Mouse (Mus musculus) forebrain, embryonic 14.5 days (tissue): ENCODE results near the gene Zfp637. TPM values are rescaled to one million over a fixed set of nuclear protein-coding genes. Genes with fewer than 3 reads are reported as not detected.

Experiments used
- ATAC-seq: fragments of 200-750 bp; cut with Nextera tagmentation; 2 replicates; pipeline ENCODE4 v1.8.0; 2017; ENCODE audit warnings: mild to moderate bottlenecking, moderate library complexity
- DNase-seq: peaks from one replicate; pipeline ENCODE4 v3.0.0-alpha.2; 2015; ENCODE audit warnings: low spot score
- H3K27ac ChIP-seq: fragments of 300-500 bp; sonication (generic); 2 replicates; pipeline ENCODE4 v1.5.1; 2014; ENCODE audit warnings: low read depth, mild to moderate bottlenecking, control low read depth, low read length, moderate library complexity
- H3K27me3 ChIP-seq: fragments of 300-500 bp; sonication (generic); replicated peaks from 2 replicates; pipeline ENCODE4 v1.6.1; 2014; ENCODE audit warnings: low read length, control low read depth, mixed read lengths; ENCODE audit not compliant: control insufficient read depth, insufficient read depth
- H3K36me3 ChIP-seq: fragments of 300-500 bp; sonication (generic); 2 replicates; pipeline ENCODE4 v1.6.1; 2014; ENCODE audit warnings: low read length, control low read depth; ENCODE audit not compliant: control insufficient read depth, insufficient read depth
- H3K4me1 ChIP-seq: fragments of 300-500 bp; sonication (generic); 2 replicates; pipeline ENCODE4 v1.6.1; 2014; ENCODE audit warnings: antibody characterized with exemption, low read length, control low read depth; ENCODE audit not compliant: control insufficient read depth, insufficient read depth
- H3K4me2 ChIP-seq: fragments of 300-500 bp; sonication (generic); 2 replicates; pipeline ENCODE4 v1.6.1; 2014; ENCODE audit warnings: mild to moderate bottlenecking, control low read depth, low read length
- H3K4me3 ChIP-seq: fragments of 300-500 bp; sonication (generic); 2 replicates; pipeline ENCODE4 v1.5.1; 2014; ENCODE audit warnings: low read depth, low read length, control low read depth
- H3K9ac ChIP-seq: fragments of 300-500 bp; sonication (generic); 2 replicates; pipeline ENCODE4 v1.6.1; 2014; ENCODE audit warnings: mild to moderate bottlenecking, low read length, control low read depth, moderate library complexity
- H3K9me3 ChIP-seq: fragments of 300-500 bp; sonication (generic); replicated peaks from 2 replicates; pipeline ENCODE4 v1.6.1; 2016; ENCODE audit warnings: low read length, control low read depth, mixed read lengths; ENCODE audit not compliant: control insufficient read depth
- whole genome bisulfite sequencing: fragments of 180-500 bp; shearing (Covaris S2); extraction: QIAGEN DNeasy Blood & Tissue Kit; methylation state at CpG from one replicate; pipeline ENCODE4 v1.1.7; 2014; 5-methylcytosine and 5-hydroxymethylcytosine counted together
- polyA plus RNA-seq: library from polyadenylated mRNA; unstranded; fragments of >200 nt; fragmentation: Nextera tagmentation; extraction: Ambion mirVana; gene quantifications from 2 replicates; pipeline ENCODE4 v1.2.1, GENCODE M21; 2014

Zfp637 gene
- 244 and 252 TPM in 2 replicates for polyA plus RNA-seq

GRCm38 (mm10) chr6:117840686-117841510 lies at the start of gene Zfp637:
Gene Zfp637, plus strand, starts transcription at chr6:117841180.
- Histone ChIP-seq H3K4me3 (peak within 1 kb of the TSS; percentile 94), H3K27me3 (no peaks in the 10 kb centered on the region), H3K36me3 (peaks cover 32% of the 10 kb centered on the region), H3K9ac (peak within 1 kb of the TSS; percentile 99), H3K4me1 (peaks cover 7% of the 10 kb centered on the region; the same call in 1 of the 2 replicates), H3K4me2 (peak within 1 kb of the TSS; percentile 79), H3K9me3 (no peaks in the 10 kb centered on the region), H3K27ac (peak within 1 kb of the TSS; percentile 94)
- DNase-seq = peak; percentile 98
- peak; percentile 98 for ATAC-seq
- under 1% methylated on average over 64 of the region's 66 CpGs for WGBS

- H3K9me3 ChIP-seq = no peaks in the 10 kb centered on the region
- no peaks in the 10 kb centered on the region for H3K27me3 ChIP-seq
- no peak for DNase-seq
- no peak for ATAC-seq
- 91% methylated on average over 3 of the region's 3 CpGs for WGBS
- no peak overlapping the region for H3K27ac ChIP-seq
- no peak overlapping the region for H3K4me2 ChIP-seq
- no peaks in the 10 kb centered on the region for H3K36me3 ChIP-seq
- no peaks in the 10 kb centered on the region for H3K4me1 ChIP-seq
- H3K9ac ChIP-seq = no peak overlapping the region
- no peak overlapping the region for H3K4me3 ChIP-seq
Measured at GRCm38 (mm10) chr6:117795251-117795650, 45.7 kb upstream of the Zfp637 start.

GRCm38 (mm10) chr6:117800824-117801223 lies 40.2 kb upstream of the Zfp637 start:
- ATAC-seq (no peak), DNase-seq (no peak)
- Histone ChIP-seq H3K27me3 (no peaks in the 10 kb centered on the region), H3K27ac (no peak overlapping the region), H3K4me1 (no peaks in the 10 kb centered on the region), H3K4me2 (no peak overlapping the region), H3K4me3 (no peak overlapping the region), H3K9me3 (no peaks in the 10 kb centered on the region), H3K9ac (no peak overlapping the region), H3K36me3 (no peaks in the 10 kb centered on the region)
- 78% methylated on average over 7 of the region's 7 CpGs for WGBS

- Histone ChIP-seq H3K27me3 (no peaks in the 10 kb centered on the region), H3K9ac (no peak overlapping the region), H3K27ac (no peak overlapping the region), H3K4me1 (no peaks in the 10 kb centered on the region), H3K4me3 (no peak overlapping the region), H3K4me2 (no peak overlapping the region), H3K36me3 (no peaks in the 10 kb centered on the region), H3K9me3 (no peaks in the 10 kb centered on the region)
- WGBS = 86% methylated on average over 6 of the region's 6 CpGs
- DNase-seq (no peak), ATAC-seq (no peak)
Measured at GRCm38 (mm10) chr6:117801801-117802200, 39.2 kb upstream of the Zfp637 start.

- DNase-seq (no peak), ATAC-seq (no peak)
- WGBS = 100% methylated on average over 1 of the region's 1 CpGs
- Histone ChIP-seq H3K27me3 (no peaks in the 10 kb centered on the region), H3K27ac (no peak overlapping the region), H3K9ac (no peak overlapping the region), H3K36me3 (no peaks in the 10 kb centered on the region), H3K9me3 (no peaks in the 10 kb centered on the region), H3K4me1 (no peaks in the 10 kb centered on the region), H3K4me3 (no peak overlapping the region), H3K4me2 (no peak overlapping the region)
Measured at GRCm38 (mm10) chr6:117807756-117808155, 33.2 kb upstream of the Zfp637 start.

- Histone ChIP-seq H3K27ac (no peak overlapping the region), H3K27me3 (no peaks in the 10 kb centered on the region), H3K9ac (no peak overlapping the region), H3K4me1 (no peaks in the 10 kb centered on the region), H3K9me3 (no peaks in the 10 kb centered on the region), H3K4me2 (no peak overlapping the region), H3K4me3 (no peak overlapping the region), H3K36me3 (no peaks in the 10 kb centered on the region)
- ATAC-seq (no peak), DNase-seq (no peak)
- WGBS = 90% methylated on average over 6 of the region's 6 CpGs
Measured at GRCm38 (mm10) chr6:117809816-117810215, 31.2 kb upstream of the Zfp637 start.

- no peak overlapping the region for H3K27ac ChIP-seq
- ATAC-seq = no peak
- no peaks in the 10 kb centered on the region for H3K4me1 ChIP-seq
- no peaks in the 10 kb centered on the region for H3K36me3 ChIP-seq
- WGBS = 63% methylated on average over 4 of the region's 4 CpGs
- no peaks in the 10 kb centered on the region for H3K9me3 ChIP-seq
- no peak overlapping the region for H3K9ac ChIP-seq
- no peak overlapping the region for H3K4me2 ChIP-seq
- H3K27me3 ChIP-seq = no peaks in the 10 kb centered on the region
- DNase-seq = no peak
- H3K4me3 ChIP-seq = no peak overlapping the region
Measured at GRCm38 (mm10) chr6:117810717-117811116, 30.3 kb upstream of the Zfp637 start.

GRCm38 (mm10) chr6:117811256-117811655 lies 29.7 kb upstream of the Zfp637 start:
- no peak overlapping the region for H3K4me2 ChIP-seq
- H3K9ac ChIP-seq = no peak overlapping the region
- H3K9me3 ChIP-seq = no peaks in the 10 kb centered on the region
- no peak overlapping the region for H3K27ac ChIP-seq
- no peak for DNase-seq
- H3K27me3 ChIP-seq = no peaks in the 10 kb centered on the region
- no peak overlapping the region for H3K4me3 ChIP-seq
- H3K4me1 ChIP-seq = no peaks in the 10 kb centered on the region
- no peak for ATAC-seq
- 86% methylated on average over 5 of the region's 5 CpGs for WGBS
- no peaks in the 10 kb centered on the region for H3K36me3 ChIP-seq

GRCm38 (mm10) chr6:117814681-117815080 lies 26.3 kb upstream of the Zfp637 start:
- Histone ChIP-seq H3K9me3 (no peaks in the 10 kb centered on the region), H3K4me3 (no peak overlapping the region)

More at GRCm38 (mm10) chr6:117814681-117815080, 26.3 kb upstream of the Zfp637 start:
- ATAC-seq (no peak), DNase-seq (no peak)
- Histone ChIP-seq H3K27me3 (no peaks in the 10 kb centered on the region), H3K27ac (no peak overlapping the region), H3K4me2 (no peak overlapping the region), H3K36me3 (no peaks in the 10 kb centered on the region), H3K4me1 (no peaks in the 10 kb centered on the region), H3K9ac (no peak overlapping the region)
